Mouse (Mus musculus): ENCODE measurements around the gene Bank1. TPM values are rescaled to one million over a fixed set of nuclear protein-coding genes. Genes with fewer than 3 reads are reported as not detected.

Bank1 gene
- total and polyA plus RNA-seq, 2 experiments from 2014 or later = 0.38 to 0.39 TPM

DNA sequence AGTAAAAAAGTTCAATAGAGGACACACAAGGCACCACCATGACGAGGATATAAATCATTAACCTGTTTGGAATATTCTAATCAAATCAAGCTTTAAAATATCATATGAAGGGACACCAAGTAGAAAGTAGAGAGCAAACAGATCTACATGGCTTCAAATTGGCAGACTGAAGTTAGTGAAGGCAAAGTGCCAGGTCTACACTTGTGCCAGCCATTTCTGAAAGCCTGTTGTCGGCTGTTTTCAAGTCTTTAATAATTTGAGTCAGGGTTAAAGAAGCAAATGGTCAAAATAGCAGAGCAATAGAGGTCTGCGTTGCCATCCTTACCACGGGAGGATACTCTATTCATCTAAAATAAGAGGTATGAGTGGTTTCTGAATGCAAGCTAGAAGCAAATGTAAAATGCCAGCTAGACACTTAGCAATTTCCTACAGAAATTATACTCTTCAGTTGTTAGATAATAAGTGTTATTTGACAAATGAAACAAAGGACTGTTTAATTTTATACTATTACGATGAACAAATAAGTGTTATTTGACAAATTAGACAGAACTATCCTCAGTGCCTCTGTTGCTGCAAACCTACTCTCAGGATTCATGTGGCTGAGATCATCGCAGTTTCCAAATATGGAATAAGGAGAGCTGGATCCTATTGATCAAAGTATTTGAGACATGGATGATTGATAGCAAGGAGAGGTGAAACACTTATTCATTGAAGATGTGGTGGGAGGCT lies 216.3 kb downstream of the Bank1 start:
- no peaks in the 10 kb centered on the region for H3K36me3 ChIP-seq (ENCODE audit: insufficient read depth)
- peak; percentile 65; the same call in 1 of the 2 replicates for ATAC-seq
- no peak overlapping the region for H3K4me2 ChIP-seq (ENCODE audit: low read depth)
- H3K9ac ChIP-seq = no peak overlapping the region
- H3K27me3 ChIP-seq (ENCODE audit: insufficient read depth, low read length) = no peaks in the 10 kb centered on the region
- 56% methylated on average over 6 of the region's 6 CpGs for WGBS
- H3K9me3 ChIP-seq (ENCODE audit: low read length) = no peaks in the 10 kb centered on the region
- DNase-seq = peak; percentile 52
- H3K27ac ChIP-seq (ENCODE audit: low read depth, low read length) = no peak overlapping the region
- no peak overlapping the region for H3K4me3 ChIP-seq (ENCODE audit: low read depth, low read length)
- H3K4me1 ChIP-seq (ENCODE audit: insufficient read depth) = no peaks in the 10 kb centered on the region
- TF ChIP-seq CTCF (IDR thresholded peaks at IDR 0.05; ENCODE audit: low read depth) = no peak

DNA sequence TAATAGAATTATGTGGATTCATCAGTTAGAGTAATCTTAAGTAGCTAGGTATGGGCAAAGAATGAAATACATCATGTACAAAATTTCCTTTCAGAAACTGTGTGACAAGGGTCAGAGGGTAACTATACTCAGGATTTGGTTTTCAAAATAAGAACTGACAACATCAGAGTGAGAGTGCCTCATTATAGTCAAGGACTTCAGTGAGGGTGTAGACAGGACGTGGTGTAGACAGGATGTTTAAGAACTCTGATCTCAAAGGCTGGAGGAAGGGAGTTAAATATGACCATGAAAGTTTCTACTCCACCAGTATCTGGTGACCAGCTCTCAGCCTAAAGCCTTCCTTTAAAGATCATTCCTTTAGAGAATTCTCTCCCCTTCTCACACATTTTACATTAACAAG lies 219.4 kb downstream of the Bank1 start:
- Histone ChIP-seq H3K9ac (no peak overlapping the region), H3K9me3 (ENCODE audit: low read length) (no peaks in the 10 kb centered on the region), H3K4me2 (ENCODE audit: low read depth) (no peak overlapping the region), H3K4me1 (ENCODE audit: insufficient read depth) (no peaks in the 10 kb centered on the region), H3K4me3 (ENCODE audit: low read depth, low read length) (no peak overlapping the region), H3K36me3 (ENCODE audit: insufficient read depth) (no peaks in the 10 kb centered on the region), H3K27me3 (ENCODE audit: insufficient read depth, low read length) (no peaks in the 10 kb centered on the region), H3K27ac (ENCODE audit: low read depth, low read length) (no peak overlapping the region)
- TF ChIP-seq CTCF (IDR thresholded peaks at IDR 0.05; ENCODE audit: low read depth) = no peak
- ATAC-seq (no peak), DNase-seq (no peak)
- 80% methylated on average over 1 of the region's 1 CpGs for WGBS

DNA sequence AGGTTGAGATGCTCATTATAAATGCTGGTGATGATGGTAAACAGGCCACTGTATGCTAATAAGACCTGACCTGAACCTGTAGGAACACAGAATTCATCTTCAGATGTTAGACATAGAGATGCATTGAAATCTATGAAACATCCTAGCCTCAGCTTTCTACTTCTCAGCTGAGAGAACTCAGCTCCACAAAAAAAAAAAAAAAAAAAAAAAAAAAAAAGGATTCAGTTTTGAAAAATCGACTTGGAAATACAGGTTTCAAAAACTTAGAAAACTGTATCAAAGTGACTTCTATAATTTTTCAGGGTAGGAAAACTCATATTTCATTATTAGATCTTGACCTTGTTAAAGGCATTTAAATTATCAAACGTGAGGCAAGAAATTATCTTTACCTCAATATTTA lies 222.5 kb downstream of the Bank1 start:
- no peak overlapping the region for H3K9ac ChIP-seq
- no peak overlapping the region for H3K4me3 ChIP-seq (ENCODE audit: low read depth, low read length)
- no peak for TF ChIP-seq CTCF (IDR thresholded peaks at IDR 0.05; ENCODE audit: low read depth)
- no peaks in the 10 kb centered on the region for H3K4me1 ChIP-seq (ENCODE audit: insufficient read depth)
- no peak overlapping the region for H3K4me2 ChIP-seq (ENCODE audit: low read depth)
- ATAC-seq = no peak
- no peaks in the 10 kb centered on the region for H3K36me3 ChIP-seq (ENCODE audit: insufficient read depth)
- no peaks in the 10 kb centered on the region for H3K9me3 ChIP-seq (ENCODE audit: low read length)
- no peak for DNase-seq
- no peak overlapping the region for H3K27ac ChIP-seq (ENCODE audit: low read depth, low read length)
- H3K27me3 ChIP-seq (ENCODE audit: insufficient read depth, low read length) = no peaks in the 10 kb centered on the region
- 90% methylated on average over 2 of the region's 2 CpGs for WGBS

DNA sequence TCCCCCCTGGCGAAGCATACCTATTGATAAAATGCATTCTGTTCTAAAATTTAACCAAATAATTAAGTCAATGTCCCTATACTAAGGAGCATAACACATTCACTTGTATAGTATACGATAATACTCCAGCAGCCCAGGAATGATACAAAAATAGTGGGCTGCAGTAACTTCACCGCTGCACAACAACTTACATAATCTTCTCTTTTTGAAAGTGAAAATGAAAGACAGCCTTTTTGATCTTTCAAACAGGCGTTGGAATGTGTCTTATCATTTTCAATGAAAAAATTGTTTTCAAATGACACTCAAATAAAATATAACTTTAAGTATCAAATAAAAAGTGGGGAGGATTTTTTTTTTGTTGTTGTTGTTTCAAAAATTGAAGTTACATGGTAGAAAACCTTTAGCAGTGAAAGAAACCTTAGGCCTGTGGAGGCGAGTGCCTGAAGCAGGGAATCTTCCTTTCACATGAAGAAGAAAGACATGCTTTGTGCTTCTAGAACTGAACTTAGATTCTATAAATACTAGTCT lies 224.8 kb downstream of the Bank1 start:
- Histone ChIP-seq H3K27ac (ENCODE audit: low read depth, low read length) (no peak overlapping the region), H3K9me3 (ENCODE audit: low read length) (no peaks in the 10 kb centered on the region), H3K4me3 (ENCODE audit: low read depth, low read length) (no peak overlapping the region), H3K9ac (no peak overlapping the region), H3K4me1 (ENCODE audit: insufficient read depth) (no peaks in the 10 kb centered on the region), H3K27me3 (ENCODE audit: insufficient read depth, low read length) (no peaks in the 10 kb centered on the region), H3K4me2 (ENCODE audit: low read depth) (no peak overlapping the region), H3K36me3 (ENCODE audit: insufficient read depth) (no peaks in the 10 kb centered on the region)
- WGBS = 88% methylated on average over 5 of the region's 5 CpGs
- no peak for DNase-seq
- TF ChIP-seq CTCF (IDR thresholded peaks at IDR 0.05; ENCODE audit: low read depth) = no peak
- ATAC-seq = no peak

DNA sequence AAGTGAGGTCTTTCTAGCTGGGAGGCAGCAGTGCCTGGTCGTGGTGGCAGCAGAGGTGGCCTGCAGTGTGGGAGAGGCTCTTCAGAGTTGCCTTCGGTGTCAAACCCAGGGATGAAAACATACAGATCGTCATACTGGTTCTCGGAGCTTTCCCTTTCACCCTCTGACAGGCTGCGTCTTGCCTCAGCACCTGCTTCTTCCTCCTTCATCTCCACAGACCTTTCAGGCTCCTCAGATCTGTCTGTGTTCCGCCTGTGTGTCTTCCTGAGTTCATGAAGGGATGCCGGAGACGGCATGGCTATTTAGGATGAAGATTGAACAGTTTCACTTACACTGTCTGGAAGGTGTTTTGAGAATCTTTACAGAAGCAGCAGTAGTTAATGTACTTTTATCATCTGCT lies 225.6 kb downstream of the Bank1 start:
- Histone ChIP-seq H3K9me3 (ENCODE audit: low read length) (no peaks in the 10 kb centered on the region), H3K4me2 (ENCODE audit: low read depth) (no peak overlapping the region), H3K9ac (no peak overlapping the region), H3K4me3 (ENCODE audit: low read depth, low read length) (no peak overlapping the region), H3K36me3 (ENCODE audit: insufficient read depth) (no peaks in the 10 kb centered on the region), H3K4me1 (ENCODE audit: insufficient read depth) (no peaks in the 10 kb centered on the region), H3K27ac (ENCODE audit: low read depth, low read length) (no peak overlapping the region), H3K27me3 (ENCODE audit: insufficient read depth, low read length) (no peaks in the 10 kb centered on the region)
- 91% methylated on average over 8 of the region's 8 CpGs for WGBS
- no peak for ATAC-seq
- TF ChIP-seq CTCF (IDR thresholded peaks at IDR 0.05; ENCODE audit: low read depth) = no peak
- DNase-seq = no peak

DNA sequence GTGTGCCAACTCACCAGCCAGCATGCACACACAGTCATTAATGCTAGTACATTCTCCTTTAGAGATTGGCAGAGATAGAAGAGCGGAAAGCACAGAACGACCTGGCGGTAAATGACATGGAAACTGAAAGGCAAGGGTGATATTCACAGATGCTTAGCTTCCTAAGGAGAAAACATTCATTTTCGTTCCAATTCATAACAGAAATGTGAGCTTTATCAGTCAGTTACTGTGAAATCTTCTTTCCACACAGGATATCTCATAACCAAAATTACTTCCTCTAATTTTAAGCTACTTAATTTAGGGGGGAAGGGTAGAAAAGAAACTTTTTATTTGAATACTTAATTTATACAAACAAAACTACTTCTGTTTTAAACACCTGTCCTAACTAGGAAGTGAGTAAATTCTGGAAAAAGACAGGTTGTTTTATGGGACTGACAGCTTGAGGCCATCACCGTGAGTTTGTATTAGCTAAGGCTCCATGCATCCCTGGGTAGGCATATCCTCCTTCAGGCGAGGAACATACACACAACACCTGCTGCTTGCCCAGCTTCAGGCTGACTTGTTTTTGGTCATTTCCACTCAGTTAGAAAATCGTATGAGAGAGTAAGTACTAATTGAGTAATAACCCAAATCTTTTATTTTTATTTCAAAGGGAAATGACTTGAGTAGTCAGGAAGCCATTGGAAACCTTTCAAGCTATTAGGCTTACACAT lies 238.8 kb downstream of the Bank1 start:
- Histone ChIP-seq H3K27me3 (ENCODE audit: insufficient read depth, low read length) (no peaks in the 10 kb centered on the region), H3K4me2 (ENCODE audit: low read depth) (no peak overlapping the region), H3K9me3 (ENCODE audit: low read length) (no peaks in the 10 kb centered on the region), H3K9ac (no peak overlapping the region), H3K27ac (ENCODE audit: low read depth, low read length) (no peak overlapping the region), H3K4me1 (ENCODE audit: insufficient read depth) (no peaks in the 10 kb centered on the region), H3K36me3 (ENCODE audit: insufficient read depth) (no peaks in the 10 kb centered on the region), H3K4me3 (ENCODE audit: low read depth, low read length) (no peak overlapping the region)
- TF ChIP-seq CTCF (IDR thresholded peaks at IDR 0.05; ENCODE audit: low read depth) = no peak
- ATAC-seq (no peak), DNase-seq (no peak)
- WGBS = 76% methylated on average over 7 of the region's 7 CpGs

DNA sequence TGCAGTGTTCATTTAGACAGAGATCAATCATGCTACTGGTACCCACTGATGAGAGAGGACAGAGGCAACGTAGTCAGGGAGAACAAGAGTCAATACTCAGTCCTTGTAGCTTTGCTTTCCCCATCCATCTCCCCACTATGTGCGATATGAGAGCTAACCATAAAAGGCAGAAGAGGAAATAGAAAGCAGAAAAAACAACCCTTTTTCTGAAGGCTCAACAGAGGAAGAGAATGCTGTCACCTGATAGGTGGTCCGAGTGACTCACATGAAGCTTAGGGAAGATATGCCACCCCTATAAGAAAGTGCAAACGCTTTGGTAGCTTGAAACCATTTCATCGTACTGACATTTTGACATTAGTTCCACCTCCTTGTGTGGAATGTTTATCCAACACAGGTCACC lies 239.4 kb downstream of the Bank1 start:
- Histone ChIP-seq H3K4me2 (ENCODE audit: low read depth) (no peak overlapping the region), H3K36me3 (ENCODE audit: insufficient read depth) (no peaks in the 10 kb centered on the region), H3K9ac (no peak overlapping the region), H3K9me3 (ENCODE audit: low read length) (no peaks in the 10 kb centered on the region), H3K4me3 (ENCODE audit: low read depth, low read length) (no peak overlapping the region), H3K27ac (ENCODE audit: low read depth, low read length) (no peak overlapping the region), H3K27me3 (ENCODE audit: insufficient read depth, low read length) (no peaks in the 10 kb centered on the region), H3K4me1 (ENCODE audit: insufficient read depth) (no peaks in the 10 kb centered on the region)
- no peak for TF ChIP-seq CTCF (IDR thresholded peaks at IDR 0.05; ENCODE audit: low read depth)
- no peak for ATAC-seq
- DNase-seq = no peak
- WGBS = 85% methylated on average over 5 of the region's 5 CpGs

Measured in forebrain, postnatal 0 days (tissue).